Mouse (Mus musculus) embryonic fibroblast, embryonic 13.5 days (primary cell): ENCODE results near the gene Pias1.

Experiments used
- CTCF ChIP-seq: IDR thresholded peaks from 2 replicates; pipeline ENCODE4 v1.5.1; 2011; ENCODE audit warnings: mild to moderate bottlenecking, control low read depth, low read length, moderate library complexity, borderline replicate concordance; ENCODE audit not compliant: insufficient read depth
- POLR2A ChIP-seq: IDR thresholded peaks from 2 replicates; pipeline ENCODE4 v1.6.1; 2011; ENCODE audit warnings: low read depth, mild to moderate bottlenecking, control low read depth, low read length, moderate library complexity

DNA sequence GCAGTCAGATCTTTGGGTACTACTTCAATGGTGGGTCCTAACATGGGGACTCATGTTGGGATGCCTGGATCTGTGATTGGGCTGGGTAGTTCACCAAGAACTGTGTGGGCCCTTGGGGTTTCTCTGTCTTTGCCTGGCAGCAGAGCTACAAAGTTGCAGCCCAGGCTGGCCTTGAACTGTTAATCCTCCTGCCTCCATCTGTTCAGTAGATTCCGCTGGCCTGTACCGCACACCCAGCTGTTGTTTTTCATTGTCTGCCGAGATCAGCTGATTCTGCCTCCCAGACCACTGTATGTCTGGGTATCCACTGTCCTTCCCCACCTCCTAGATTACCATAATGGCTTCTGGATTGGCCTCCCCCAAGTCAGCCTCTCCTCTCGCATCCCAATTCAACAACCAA, 19.6 kb upstream of the Pias1 start:
- TF ChIP-seq CTCF (no peak), POLR2A (no peak)
